Mouse (Mus musculus) liver, embryonic 14.5 days (tissue): ENCODE measurements around the gene Renbp. TPM values are rescaled to one million over a fixed set of nuclear protein-coding genes. Genes with fewer than 3 reads are reported as not detected.

Experiments used
- ATAC-seq: fragments of 200-750 bp; cut with Nextera tagmentation; 2 replicates; pipeline ENCODE4 v1.8.0; 2017; ENCODE audit warnings: moderate number of reproducible peaks, mild to moderate bottlenecking, moderate library complexity; ENCODE audit not compliant: insufficient read depth
- DNase-seq, 3 experiments: peaks; one replicate each; pipeline ENCODE4 v3.0.0-alpha.2; 2012 to 2013; ENCODE audit warnings: low read depth in 3 of 3, low spot score in 3 of 3
- H3K27ac ChIP-seq: fragments of 300-500 bp; sonication (generic); 2 replicates; pipeline ENCODE4 v1.5.1; 2014; ENCODE audit warnings: moderate library complexity, mild to moderate bottlenecking, control low read depth, inconsistent platforms
- H3K27me3 ChIP-seq: fragments of 300-500 bp; sonication (generic); 2 replicates; pipeline ENCODE4 v1.6.1; 2014; ENCODE audit warnings: mild to moderate bottlenecking, low read length, moderate library complexity; ENCODE audit not compliant: control insufficient read depth, insufficient read depth
- H3K36me3 ChIP-seq: fragments of 300-500 bp; sonication (generic); replicated peaks from 2 replicates; pipeline ENCODE4 v1.6.1; 2014; ENCODE audit warnings: low read depth; ENCODE audit not compliant: control insufficient read depth, insufficient read depth
- H3K4me1 ChIP-seq, 2 experiments: fragments of 200-500 bp in 1 of 2; fragments of 300-500 bp in 1 of 2; sonication (generic) in 1 of 2; replicated peaks; 2 replicates each; pipeline ENCODE4 v1.6.1; 2012 to 2014; ENCODE audit warnings: antibody characterized with exemption in 1 of 2, inconsistent platforms in 1 of 2, low read length in 1 of 2; ENCODE audit not compliant: control insufficient read depth in 2 of 2, insufficient read depth in 2 of 2
- H3K4me2 ChIP-seq: fragments of 300-500 bp; sonication (generic); 2 replicates; pipeline ENCODE4 v1.6.1; 2014; ENCODE audit warnings: low read depth, mild to moderate bottlenecking, control low read depth, moderate library complexity
- H3K4me3 ChIP-seq, 2 experiments: fragments of 200-500 bp in 1 of 2; fragments of 300-500 bp in 1 of 2; sonication (generic) in 1 of 2; 2 replicates each; pipeline ENCODE4 v1.5.1; 2012 to 2014; ENCODE audit warnings: low read depth in 2 of 2, low read length in 2 of 2, mild to moderate bottlenecking in 2 of 2, control low read depth in 1 of 2, inconsistent platforms in 1 of 2, moderate library complexity in 1 of 2; ENCODE audit not compliant: insufficient read depth in 1 of 2
- H3K9ac ChIP-seq: fragments of 300-500 bp; sonication (generic); replicated peaks from 2 replicates; pipeline ENCODE4 v1.6.1; 2014; ENCODE audit warnings: mild to moderate bottlenecking, control low read depth, moderate library complexity
- H3K9me3 ChIP-seq: fragments of 300-500 bp; sonication (generic); 2 replicates; pipeline ENCODE4 v1.6.1; 2016; ENCODE audit warnings: low read length, mixed read lengths; ENCODE audit not compliant: control insufficient read depth
- CTCF ChIP-seq: IDR thresholded peaks from 2 replicates; pipeline ENCODE4 v1.5.1; 2016; ENCODE audit warnings: antibody characterized with exemption, low read depth, control low read depth
- EP300 ChIP-seq: IDR thresholded peaks from 2 replicates; pipeline ENCODE4 v1.6.1; 2016; ENCODE audit warnings: antibody characterized with exemption, low read depth
- WGBS: fragments of 180-500 bp; shearing (Covaris S2); extraction: QIAGEN DNeasy Blood & Tissue Kit; methylation state at CpG from one replicate; pipeline ENCODE4 v1.1.7; 2014; ENCODE audit not compliant: insufficient replicate concordance; 5-methylcytosine and 5-hydroxymethylcytosine counted together
- polyA plus RNA-seq, 2 experiments: library from polyadenylated mRNA; depleted of rRNA in 1 of 2; stranded (reverse) in 1 of 2; unstranded in 1 of 2; fragments of >200 nt; fragmentation: Nextera tagmentation in 1 of 2; extraction: Ambion mirVana in 1 of 2; gene quantifications; 2 replicates each; pipeline versions ENCODE4 v1.2.1 to v1.2.3; 2012 to 2014

Gene Renbp
- polyA plus RNA-seq (2012; rRNA removed): 7.3 and 10.4 TPM in 2 replicates
- polyA plus RNA-seq (2014; fragmentation: Nextera tagmentation; extraction: Ambion mirVana): 13.7 and 14.8 TPM in 2 replicates

DNA sequence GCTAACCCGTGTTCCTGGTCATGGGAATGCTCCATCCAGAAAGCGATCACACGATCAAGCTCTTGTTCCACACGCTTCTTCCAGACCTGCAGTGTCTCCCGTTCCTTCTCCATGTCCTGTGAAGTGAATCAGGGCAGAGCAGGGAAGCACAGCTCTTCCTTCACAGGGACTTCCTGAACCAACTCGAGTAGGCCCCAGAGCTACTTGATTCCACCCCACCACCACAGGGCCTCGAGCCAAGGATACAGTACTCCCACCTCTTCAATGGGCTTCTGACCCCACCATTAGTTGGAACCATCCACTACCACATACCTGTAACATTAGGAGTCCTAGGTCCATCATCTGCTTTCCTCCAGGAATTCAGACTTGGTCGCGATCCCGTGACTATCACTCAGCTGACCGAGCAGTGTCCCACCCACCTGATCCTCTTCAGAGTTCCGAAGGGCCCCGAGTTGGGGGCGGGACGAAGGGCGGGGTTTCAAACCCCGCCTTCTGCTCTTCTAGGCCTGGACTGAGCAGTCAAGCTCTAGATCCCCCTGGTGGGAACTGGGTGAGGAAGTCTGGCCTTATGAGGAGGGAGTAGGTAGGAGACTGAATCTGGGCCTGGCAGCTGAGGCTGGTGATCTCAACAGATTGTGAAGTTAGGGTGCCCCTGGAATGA lies at the start of gene Renbp:
Gene Renbp, minus strand, starts transcription at position 449 of the 661 bp plus-strand sequence.
- TF ChIP-seq EP300 (no peak), CTCF (no peak; the same call in 1 of the 2 replicates)
- peaks cover 4 to 19% of the 10 kb centered on the region in 2 experiments for H3K4me1 ChIP-seq
- no peak within 1 kb of the TSS for H3K9ac ChIP-seq
- DNase-seq (peak; percentile 53 to 62 (median 56)), ATAC-seq (peak; percentile 92)
- H3K27ac ChIP-seq: no peak within 1 kb of the TSS
- no peaks in the 10 kb centered on the region for H3K36me3 ChIP-seq
- 29% methylated on average over 17 of the region's 17 CpGs for WGBS
- H3K4me2 ChIP-seq: peak within 1 kb of the TSS; percentile 41
- H3K9me3 ChIP-seq: no peaks in the 10 kb centered on the region
- H3K4me3 ChIP-seq: peak within 1 kb of the TSS; percentile 31 to 41; a peak in 3 of 4 replicates
- no peaks in the 10 kb centered on the region for H3K27me3 ChIP-seq

DNA sequence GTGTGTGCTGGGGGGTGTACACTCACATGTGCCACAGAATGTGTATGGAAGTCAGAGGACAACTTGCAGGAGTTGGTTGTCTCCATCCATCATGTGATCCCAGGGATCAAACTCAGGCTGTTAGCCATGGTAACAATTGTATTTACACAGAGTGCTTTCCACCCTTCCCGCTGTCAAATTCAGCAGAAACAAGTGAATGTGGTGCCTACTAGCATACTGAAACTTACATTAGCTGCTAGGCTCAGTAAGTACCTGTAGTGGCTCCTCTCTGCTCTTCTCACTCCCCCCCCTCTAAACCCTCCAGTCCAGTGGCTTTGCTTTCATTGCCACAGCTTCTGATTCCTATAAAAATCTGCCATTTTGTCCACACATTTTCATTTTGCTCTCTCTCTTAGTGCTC lies 47.1 kb upstream of the Renbp start:
- Histone ChIP-seq H3K9ac (no peak overlapping the region), H3K27ac (no peak overlapping the region), H3K36me3 (no peaks in the 10 kb centered on the region), H3K4me1 (no peaks in the 10 kb centered on the region), H3K4me3 (no peak overlapping the region), H3K27me3 (no peaks in the 10 kb centered on the region), H3K9me3 (no peaks in the 10 kb centered on the region), H3K4me2 (no peak overlapping the region)
- WGBS: 47% methylated on average over 1 of the region's 1 CpGs
- no peak for DNase-seq
- no peak for TF ChIP-seq CTCF
- no peak for TF ChIP-seq EP300
- no peak for ATAC-seq

DNA sequence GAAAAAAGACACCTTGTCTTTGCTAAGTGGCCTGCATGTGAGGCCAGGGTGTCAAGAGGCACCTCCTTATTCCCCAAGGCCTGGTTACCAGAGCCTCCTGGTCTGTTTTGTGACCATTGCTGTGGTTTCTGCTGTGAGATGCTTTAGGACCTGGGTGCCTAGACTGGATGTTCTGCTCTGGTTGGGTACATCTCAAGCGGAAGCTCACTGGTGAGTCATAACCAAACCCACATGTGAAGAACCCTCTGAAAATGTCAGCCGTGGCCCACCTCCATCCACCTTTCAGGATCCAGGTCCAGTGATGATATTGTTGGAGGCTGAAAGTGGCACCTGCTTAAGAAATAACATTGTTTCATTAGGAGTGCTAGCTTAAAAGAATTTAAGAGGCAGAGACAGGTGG lies 45.6 kb upstream of the Renbp start:
- no peaks in the 10 kb centered on the region for H3K27me3 ChIP-seq

DNA sequence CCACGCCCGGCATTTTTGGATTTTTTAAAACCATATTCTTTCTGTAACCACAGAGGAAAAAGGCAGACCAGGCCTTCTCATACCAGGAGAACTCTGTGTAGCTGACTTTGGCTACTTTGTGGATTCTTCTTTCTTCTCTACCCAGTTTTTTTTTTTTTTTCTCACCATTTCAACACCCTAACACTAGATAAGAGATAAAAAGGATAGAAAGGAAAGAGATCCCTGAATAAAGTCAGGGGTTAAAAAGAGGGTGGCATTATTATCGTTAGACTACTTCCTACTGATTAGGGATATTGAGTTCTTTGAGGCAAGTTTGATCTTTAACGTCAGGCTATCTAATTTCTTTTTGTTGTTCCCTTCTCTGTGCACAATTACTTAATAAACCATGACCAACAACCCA lies 42.1 kb upstream of the Renbp start:
- Histone ChIP-seq H3K4me2 (no peak overlapping the region), H3K27ac (no peak overlapping the region), H3K27me3 (no peaks in the 10 kb centered on the region), H3K4me1 (peaks cover 26 to 30% of the 10 kb centered on the region in 2 experiments), H3K9ac (no peak overlapping the region), H3K36me3 (no peaks in the 10 kb centered on the region), H3K4me3 (no peak overlapping the region), H3K9me3 (no peaks in the 10 kb centered on the region)
- TF ChIP-seq CTCF: no peak
- TF ChIP-seq EP300: no peak
- WGBS: 37% methylated on average over 4 of the region's 4 CpGs
- no peak for DNase-seq
- ATAC-seq: no peak

More for the DNA sequence above, 45.6 kb upstream of the Renbp start:
- ATAC-seq (no peak), DNase-seq (no peak)
- no peak for TF ChIP-seq EP300
- TF ChIP-seq CTCF: no peak
- WGBS: 88% methylated on average over 2 of the region's 2 CpGs
- Histone ChIP-seq H3K9me3 (no peaks in the 10 kb centered on the region), H3K27ac (no peak overlapping the region), H3K9ac (no peak overlapping the region), H3K36me3 (no peaks in the 10 kb centered on the region), H3K4me1 (peaks cover 7 to 10% of the 10 kb centered on the region in 2 experiments), H3K4me3 (no peak overlapping the region), H3K4me2 (no peak overlapping the region)

DNA sequence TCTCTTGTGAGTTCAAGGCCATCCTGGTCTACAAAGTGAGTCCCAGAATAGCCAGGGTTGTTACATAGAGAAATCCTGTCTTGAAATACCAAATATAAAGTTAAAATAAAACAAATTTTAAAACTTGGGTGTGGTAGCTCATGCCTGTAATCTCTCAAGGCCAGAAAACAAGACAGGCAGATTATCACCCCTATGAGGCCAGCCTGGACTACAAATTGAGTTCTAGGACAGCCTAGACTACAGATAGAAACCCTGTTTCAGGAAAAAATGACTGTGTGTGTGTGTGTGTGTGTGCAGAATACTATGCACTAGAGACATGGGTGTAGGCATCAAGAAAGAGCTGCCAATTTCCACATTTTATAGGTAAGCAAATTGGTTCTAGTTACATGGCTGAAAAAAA lies 40.1 kb upstream of the Renbp start:
- ATAC-seq (peak; percentile 36), DNase-seq (peak in 1 of 3 experiments; percentile 61)
- Histone ChIP-seq H3K9ac (peak overlapping the region; percentile 50), H3K27me3 (no peaks in the 10 kb centered on the region), H3K4me3 (no peak overlapping the region), H3K27ac (peak overlapping the region; percentile 88), H3K4me1 (peaks cover 26 to 30% of the 10 kb centered on the region in 2 experiments), H3K36me3 (no peaks in the 10 kb centered on the region), H3K4me2 (peak overlapping the region; percentile 75), H3K9me3 (no peaks in the 10 kb centered on the region)
- TF ChIP-seq EP300 (peak; percentile 76), CTCF (no peak)
